Mouse (Mus musculus) heart, embryonic 12.5 days (tissue): ENCODE measurements around the gene Musk. TPM values are rescaled to one million over a fixed set of nuclear protein-coding genes. Genes with fewer than 3 reads are reported as not detected.
A peak's percentile ranks its signal among the peaks of the same experiment; 100 is the strongest.

Source experiments
- ATAC-seq: fragments of 200-750 bp; cut with Nextera tagmentation; 2 replicates; pipeline ENCODE4 v1.8.0; 2017; ENCODE audit warnings: moderate TSS enrichment, moderate library complexity; ENCODE audit not compliant: insufficient number of reproducible peaks, low FRiP score
- H3K27ac ChIP-seq: fragments of 300-500 bp; sonication (generic); 2 replicates; pipeline ENCODE4 v1.5.1; 2016; ENCODE audit warnings: mild to moderate bottlenecking, moderate library complexity; ENCODE audit not compliant: poor library complexity, severe bottlenecking
- H3K27me3 ChIP-seq: fragments of 300-500 bp; sonication (generic); replicated peaks from 2 replicates; pipeline ENCODE4 v1.6.1; 2016; ENCODE audit warnings: mild to moderate bottlenecking, moderate library complexity
- H3K36me3 ChIP-seq: fragments of 300-500 bp; sonication (generic); 2 replicates; pipeline ENCODE4 v1.6.1; 2016; ENCODE audit warnings: mild to moderate bottlenecking, moderate library complexity
- H3K4me1 ChIP-seq: fragments of 300-500 bp; sonication (generic); replicated peaks from 2 replicates; pipeline ENCODE4 v1.6.1; 2016; ENCODE audit warnings: mild to moderate bottlenecking
- H3K4me2 ChIP-seq: fragments of 300-500 bp; sonication (generic); 2 replicates; pipeline ENCODE4 v1.6.1; 2016; ENCODE audit warnings: mild to moderate bottlenecking, moderate library complexity
- H3K4me3 ChIP-seq: fragments of 300-500 bp; sonication (generic); 2 replicates; pipeline ENCODE4 v1.5.1; 2016; ENCODE audit warnings: mild to moderate bottlenecking
- H3K9ac ChIP-seq: fragments of 300-500 bp; sonication (generic); 2 replicates; pipeline ENCODE4 v1.6.1; 2016; ENCODE audit warnings: mild to moderate bottlenecking, moderate library complexity
- H3K9me3 ChIP-seq: fragments of 300-500 bp; sonication (generic); replicated peaks from 2 replicates; pipeline ENCODE4 v1.6.1; 2016; ENCODE audit warnings: mild to moderate bottlenecking, moderate library complexity
- WGBS: fragments of 180-500 bp; shearing (Covaris S2); methylation state at CpG from one replicate; pipeline ENCODE4 v1.1.7; 2016; 5-methylcytosine and 5-hydroxymethylcytosine counted together
- polyA plus RNA-seq: library from polyadenylated mRNA; unstranded; fragments of >200 nt; fragmentation: Nextera tagmentation; extraction: Ambion mirVana; gene quantifications from 2 replicates; pipeline ENCODE4 v1.2.1, GENCODE M21; 2016

Musk gene
- polyA plus RNA-seq, 1 experiment from 2014 or later = 0.06 TPM

DNA sequence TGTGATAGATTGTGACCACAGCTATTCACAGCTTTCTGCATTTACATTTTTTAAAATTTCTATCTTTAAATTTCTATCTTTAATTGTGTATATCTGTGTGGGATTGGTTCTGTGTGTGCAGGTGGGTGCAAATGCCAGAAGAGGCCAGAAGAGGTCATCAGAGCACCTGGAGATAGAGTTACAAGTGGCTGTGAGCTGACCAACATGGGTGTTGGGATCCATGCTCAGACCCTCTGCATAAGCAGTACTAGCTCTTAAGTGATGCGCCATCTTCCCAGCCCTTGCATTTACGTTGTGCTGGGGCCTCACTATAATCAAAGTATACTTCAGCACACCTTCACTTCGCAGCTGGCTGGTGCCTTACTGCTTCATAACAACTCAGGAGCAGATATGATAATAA, 129.8 kb downstream of the Musk start:
- Histone ChIP-seq H3K27ac (no peak overlapping the region), H3K9me3 (no peaks in the 10 kb centered on the region), H3K27me3 (no peaks in the 10 kb centered on the region), H3K36me3 (no peaks in the 10 kb centered on the region), H3K4me3 (no peak overlapping the region), H3K9ac (no peak overlapping the region), H3K4me2 (no peak overlapping the region), H3K4me1 (0 out of 2 replicates have a peak, but pooled peaks cover 6% of the 10 kb centered on the region)
- whole genome bisulfite sequencing = 89% methylated on average over 3 of the region's 3 CpGs
- ATAC-seq = no peak

DNA sequence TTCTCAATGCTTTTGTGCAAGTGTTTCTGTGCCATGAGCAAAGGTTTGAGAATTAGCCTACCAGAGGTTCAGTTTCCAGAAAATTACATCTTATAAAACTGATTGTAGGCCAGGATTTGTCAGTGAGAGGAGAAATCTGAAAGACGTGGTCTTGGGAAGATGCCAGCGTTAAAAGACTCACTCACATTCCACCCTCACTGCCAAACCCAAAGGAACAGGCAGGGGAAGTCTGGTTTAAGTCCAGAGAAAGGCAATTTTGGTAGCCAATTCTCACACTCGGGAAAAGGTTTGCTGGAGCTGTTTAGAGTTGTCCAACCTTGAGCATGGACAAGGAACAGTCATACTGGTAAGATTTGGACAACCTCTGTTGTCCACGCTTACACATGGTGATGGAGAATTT, 131.6 kb downstream of the Musk start:
- WGBS = 56% methylated on average over 4 of the region's 4 CpGs
- ATAC-seq = no peak
- H3K4me2 ChIP-seq = no peak overlapping the region
- H3K9ac ChIP-seq = no peak overlapping the region
- H3K27ac ChIP-seq = no peak overlapping the region
- H3K4me3 ChIP-seq = no peak overlapping the region
- H3K4me1 ChIP-seq = 0 out of 2 replicates have a peak, but pooled peaks cover 6% of the 10 kb centered on the region
- H3K9me3 ChIP-seq = 0 out of 2 replicates have a peak, but pooled peaks cover 3% of the 10 kb centered on the region
- H3K27me3 ChIP-seq = no peaks in the 10 kb centered on the region
- no peaks in the 10 kb centered on the region for H3K36me3 ChIP-seq

DNA sequence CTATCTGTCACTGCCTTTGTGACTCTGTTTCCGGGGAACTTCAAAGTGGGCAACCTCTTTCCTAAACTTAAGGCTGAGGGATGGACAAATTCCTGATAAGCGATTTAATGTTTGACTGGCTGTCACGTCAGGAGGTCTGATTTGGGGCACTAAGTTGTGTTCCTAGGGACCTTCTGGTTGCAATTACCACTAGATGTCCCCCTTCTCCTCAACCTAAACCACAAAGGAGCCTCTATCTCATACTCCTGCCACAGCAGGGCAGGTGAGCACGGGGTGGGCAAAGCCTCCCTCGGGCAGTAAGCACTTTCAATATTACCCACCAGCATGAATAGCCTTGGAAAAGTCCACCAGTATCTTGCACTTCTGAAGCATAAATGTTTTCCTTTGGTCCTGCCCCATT, 133.5 kb downstream of the Musk start:
- 25% methylated on average over 5 of the region's 5 CpGs for WGBS
- no peaks in the 10 kb centered on the region for H3K36me3 ChIP-seq

DNA sequence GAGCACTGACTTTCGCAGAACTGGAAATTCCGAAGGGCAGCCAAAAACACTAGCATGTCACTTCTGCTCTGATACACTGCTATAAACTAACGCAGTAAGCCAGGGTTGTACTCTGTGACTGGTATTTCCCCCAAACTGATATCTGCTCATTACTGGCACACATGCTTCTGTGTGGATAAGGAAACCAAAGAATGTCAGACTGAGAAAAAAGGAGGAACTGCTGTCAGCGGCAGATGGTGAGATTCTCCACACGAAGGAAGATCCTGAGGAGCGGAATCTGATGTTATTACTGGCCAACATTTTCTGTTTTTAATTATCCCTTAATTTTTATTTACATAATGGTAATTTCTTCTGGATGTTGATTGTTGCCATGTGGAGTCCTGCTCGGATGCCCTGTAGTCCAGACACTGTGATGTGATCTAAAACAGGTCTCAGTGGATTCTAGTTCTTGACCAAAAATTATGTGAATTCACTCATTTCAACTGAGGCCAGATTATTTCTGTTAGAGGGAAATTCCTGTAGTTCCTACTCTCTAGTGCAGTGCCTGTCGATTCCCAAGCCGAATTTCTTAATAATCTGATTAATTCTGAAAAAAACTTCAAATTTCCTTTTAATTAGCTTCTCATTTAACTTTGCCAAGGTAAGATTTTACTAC, 137.6 kb downstream of the Musk start:
- no peak for ATAC-seq
- H3K4me3 ChIP-seq = no peak overlapping the region
- H3K4me1 ChIP-seq = peaks cover 4% of the 10 kb centered on the region; the same call in 1 of the 2 replicates
- WGBS = 34% methylated on average over 9 of the region's 9 CpGs
- no peak overlapping the region for H3K27ac ChIP-seq
- H3K4me2 ChIP-seq = 0 out of 2 replicates have a peak overlapping the region, but pooled peaks have one; percentile 4
- H3K36me3 ChIP-seq = no peaks in the 10 kb centered on the region
- H3K9ac ChIP-seq = no peak overlapping the region
- 0 out of 2 replicates have a peak, but pooled peaks cover 3% of the 10 kb centered on the region for H3K9me3 ChIP-seq
- H3K27me3 ChIP-seq = no peaks in the 10 kb centered on the region

More for the DNA sequence above, 133.5 kb downstream of the Musk start:
- Histone ChIP-seq H3K9ac (no peak overlapping the region), H3K4me3 (no peak overlapping the region), H3K4me2 (no peak overlapping the region), H3K27ac (no peak overlapping the region), H3K27me3 (no peaks in the 10 kb centered on the region), H3K4me1 (peaks cover 10% of the 10 kb centered on the region; the same call in 1 of the 2 replicates), H3K9me3 (0 out of 2 replicates have a peak, but pooled peaks cover 3% of the 10 kb centered on the region)
- ATAC-seq = no peak

Other genes with a start within 250 kb of the Musk start
- 2.3 and 3.0 TPM in 2 replicates for gene Svep1, start 79.1 kb upstream of the Musk start, polyA plus RNA-seq